Mouse (Mus musculus) heart, postnatal 0 days (tissue): ENCODE measurements at regions not wholly inside any gene's neighbourhood (a gene's known extent, or its start where the extent isn't known, plus 50 kb on each side); places are given as distances from the start of the nearest gene placed in this dataset.

ENCODE experiments used
- CTCF ChIP-seq: IDR thresholded peaks from 2 replicates; pipeline ENCODE4 v1.5.1; 2016; ENCODE audit warnings: antibody characterized with exemption, control low read depth, low read depth
- EP300 ChIP-seq: IDR thresholded peaks from 2 replicates; pipeline ENCODE4 v1.6.1; 2016; ENCODE audit warnings: antibody characterized with exemption, low read depth

DNA sequence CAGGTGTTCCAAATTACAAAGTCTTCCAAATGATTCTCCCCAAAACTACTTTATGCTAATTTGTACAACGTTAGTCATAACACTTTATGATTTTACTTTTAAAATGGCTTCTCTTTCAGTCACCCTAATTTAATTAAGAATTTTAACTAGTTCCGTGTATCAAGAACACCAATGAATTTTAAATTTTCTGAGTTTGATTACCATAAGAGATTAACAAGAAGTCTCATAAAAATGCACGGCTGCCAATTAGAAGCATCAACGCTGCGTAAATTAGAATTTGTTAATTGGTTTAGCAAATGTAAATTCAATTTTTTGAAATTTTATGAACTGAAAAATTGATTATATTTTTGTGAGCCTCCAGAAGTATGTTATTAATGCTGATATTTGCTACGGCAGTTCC, 54.1 kb upstream of the Tmem26 start:
- no peak for TF ChIP-seq CTCF
- no peak for TF ChIP-seq EP300
